Mouse (Mus musculus): ENCODE results near the gene Mlph. TPM values are rescaled to one million over a fixed set of nuclear protein-coding genes. Genes with fewer than 3 reads are reported as not detected.

Mlph gene
- polyA plus RNA-seq, 1 experiment, result 0.31 TPM

GRCm38 (mm10) chr1:90969881-90970390, 55.1 kb downstream of the Mlph start:
- no peak for DNase-seq (ENCODE audit: low read depth)
- no peak for TF ChIP-seq POLR2A (IDR thresholded peaks at IDR 0.05; ENCODE audit: borderline replicate concordance, extremely low read depth, insufficient read depth, insufficient read length, poor library complexity, severe bottlenecking)
- no peak for TF ChIP-seq CTCF (IDR thresholded peaks at IDR 0.05; ENCODE audit: borderline replicate concordance, extremely low read depth, insufficient read depth, insufficient read length)

DNA sequence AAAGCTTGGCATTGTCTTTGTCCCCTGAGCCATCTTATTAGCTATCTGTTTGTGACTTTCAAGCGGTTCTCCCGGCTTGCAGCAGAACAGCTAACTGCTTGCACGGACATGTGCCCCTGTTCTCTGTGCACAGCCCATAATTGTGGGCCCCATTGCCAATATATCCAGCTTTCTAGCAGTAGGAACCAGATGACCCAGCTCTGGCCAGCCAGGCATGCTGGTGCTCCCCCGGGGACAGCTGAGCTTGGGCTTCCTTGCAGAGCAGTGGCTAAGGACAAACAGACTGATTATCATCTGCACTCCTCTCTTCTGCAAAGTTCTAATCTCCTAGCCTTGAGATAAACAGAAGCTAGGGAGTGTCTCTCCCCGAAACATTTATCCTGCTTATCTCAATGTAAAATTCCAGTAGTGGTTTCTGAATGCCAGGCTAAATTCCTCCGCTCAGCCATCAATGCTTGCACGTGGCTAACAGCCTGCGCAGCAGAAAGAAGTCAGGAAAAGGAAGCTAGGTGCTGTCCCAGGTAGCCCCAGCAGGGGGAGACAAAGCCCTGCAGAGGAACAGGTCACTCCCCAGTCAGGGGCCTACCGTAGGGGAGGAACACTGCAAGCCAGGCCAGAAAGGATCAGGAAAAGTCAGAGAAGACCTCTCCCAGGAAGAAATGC, 58.2 kb downstream of the Mlph start:
- DNase-seq (ENCODE audit: low read depth), result peak; percentile 92
- peak; percentile 100 for TF ChIP-seq CTCF (IDR thresholded peaks at IDR 0.05; ENCODE audit: borderline replicate concordance, extremely low read depth, insufficient read depth, insufficient read length)
- TF ChIP-seq POLR2A (IDR thresholded peaks at IDR 0.05; ENCODE audit: borderline replicate concordance, extremely low read depth, insufficient read depth, insufficient read length, poor library complexity, severe bottlenecking), result no peak

DNA sequence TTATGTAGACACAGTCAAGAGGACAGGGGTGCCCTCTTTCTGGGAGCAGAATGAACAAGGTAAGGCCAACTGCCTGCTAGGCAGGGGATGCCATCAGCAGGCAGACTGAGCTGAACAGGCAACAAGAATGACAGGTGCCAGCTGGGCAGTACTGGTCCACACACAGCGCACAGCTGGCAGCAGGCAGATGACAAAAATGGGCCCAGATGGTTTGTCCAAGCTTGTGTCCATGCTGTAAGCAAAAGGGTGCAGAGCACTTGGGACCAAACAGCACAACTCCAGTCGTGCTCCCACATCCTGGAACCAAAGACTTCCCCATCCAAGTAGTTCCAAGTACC, 58.7 kb downstream of the Mlph start:
- no peak for DNase-seq (ENCODE audit: low read depth)
- TF ChIP-seq CTCF (IDR thresholded peaks at IDR 0.05; ENCODE audit: borderline replicate concordance, extremely low read depth, insufficient read depth, insufficient read length) (no peak), POLR2A (IDR thresholded peaks at IDR 0.05; ENCODE audit: borderline replicate concordance, extremely low read depth, insufficient read depth, insufficient read length, poor library complexity, severe bottlenecking) (no peak)

GRCm38 (mm10) chr1:90974906-90975649, 60.2 kb downstream of the Mlph start:
- DNase-seq (ENCODE audit: low read depth), result peak; percentile 85
- TF ChIP-seq POLR2A (IDR thresholded peaks at IDR 0.05; ENCODE audit: borderline replicate concordance, extremely low read depth, insufficient read depth, insufficient read length, poor library complexity, severe bottlenecking) (no peak), CTCF (IDR thresholded peaks at IDR 0.05; ENCODE audit: borderline replicate concordance, extremely low read depth, insufficient read depth, insufficient read length) (no peak)

- peak; percentile 67 for DNase-seq (ENCODE audit: low read depth)
- TF ChIP-seq POLR2A (IDR thresholded peaks at IDR 0.05; ENCODE audit: borderline replicate concordance, extremely low read depth, insufficient read depth, insufficient read length, poor library complexity, severe bottlenecking), result no peak
- no peak for TF ChIP-seq CTCF (IDR thresholded peaks at IDR 0.05; ENCODE audit: borderline replicate concordance, extremely low read depth, insufficient read depth, insufficient read length)
Measured at GRCm38 (mm10) chr1:90975960-90976359, 61.1 kb downstream of the Mlph start.

DNA sequence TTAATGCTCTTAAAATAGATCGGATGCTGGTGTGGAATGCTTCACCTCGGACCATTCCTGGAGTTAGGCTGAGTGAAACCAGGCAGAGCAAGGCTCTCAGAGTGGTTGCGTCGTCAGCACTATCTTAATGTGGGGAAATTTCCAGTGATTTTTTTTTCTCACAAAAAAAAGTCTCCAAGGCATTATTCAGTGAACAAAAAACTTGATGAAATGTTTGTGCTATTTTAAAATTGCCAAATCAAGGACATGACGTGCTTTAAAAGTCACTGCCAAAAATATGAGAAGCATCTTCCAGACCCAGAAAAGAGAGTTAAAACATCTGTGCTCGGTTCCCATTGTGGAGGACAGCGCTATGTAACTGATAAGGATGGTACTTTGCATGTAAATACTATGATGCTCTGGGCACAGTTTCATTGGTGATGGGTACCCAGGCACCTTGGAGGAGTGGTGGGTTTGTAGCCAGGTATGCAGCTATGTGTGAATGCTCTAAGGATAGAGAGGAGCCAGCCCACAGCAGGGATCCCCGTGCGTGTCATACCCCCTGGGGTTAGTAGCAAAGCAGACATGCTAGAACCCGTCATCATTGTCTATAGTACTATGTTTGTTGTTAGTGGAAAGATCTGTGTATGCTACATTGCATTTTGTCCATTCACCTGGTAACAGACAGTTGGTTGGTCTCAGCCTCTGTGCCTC, 65.9 kb downstream of the Mlph start:
- no peak for DNase-seq (ENCODE audit: low read depth)
- TF ChIP-seq POLR2A (IDR thresholded peaks at IDR 0.05; ENCODE audit: borderline replicate concordance, extremely low read depth, insufficient read depth, insufficient read length, poor library complexity, severe bottlenecking), result no peak
- TF ChIP-seq CTCF (IDR thresholded peaks at IDR 0.05; ENCODE audit: borderline replicate concordance, extremely low read depth, insufficient read depth, insufficient read length), result no peak

DNA sequence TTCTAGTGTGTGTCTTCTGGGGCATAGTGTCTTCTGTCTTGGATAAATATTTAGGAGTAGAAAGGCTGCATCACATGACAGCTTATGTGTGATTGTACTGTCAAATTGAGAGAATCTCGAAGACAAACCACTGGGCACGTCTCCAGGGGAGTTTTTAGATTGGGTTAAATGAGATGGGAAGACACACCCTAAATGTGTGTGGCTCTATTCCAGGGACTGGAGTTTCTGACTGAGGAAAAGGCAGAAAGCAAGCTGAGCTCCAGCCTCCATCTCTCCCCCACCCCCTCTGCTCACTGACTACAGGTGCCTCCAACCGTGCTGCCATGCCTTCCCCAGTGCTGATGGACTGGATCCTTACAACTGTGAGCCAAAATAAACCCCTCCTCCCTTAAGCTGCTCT, 66.5 kb downstream of the Mlph start:
- no peak for DNase-seq (ENCODE audit: low read depth)
- no peak for TF ChIP-seq POLR2A (IDR thresholded peaks at IDR 0.05; ENCODE audit: borderline replicate concordance, extremely low read depth, insufficient read depth, insufficient read length, poor library complexity, severe bottlenecking)
- TF ChIP-seq CTCF (IDR thresholded peaks at IDR 0.05; ENCODE audit: borderline replicate concordance, extremely low read depth, insufficient read depth, insufficient read length), result no peak

DNA sequence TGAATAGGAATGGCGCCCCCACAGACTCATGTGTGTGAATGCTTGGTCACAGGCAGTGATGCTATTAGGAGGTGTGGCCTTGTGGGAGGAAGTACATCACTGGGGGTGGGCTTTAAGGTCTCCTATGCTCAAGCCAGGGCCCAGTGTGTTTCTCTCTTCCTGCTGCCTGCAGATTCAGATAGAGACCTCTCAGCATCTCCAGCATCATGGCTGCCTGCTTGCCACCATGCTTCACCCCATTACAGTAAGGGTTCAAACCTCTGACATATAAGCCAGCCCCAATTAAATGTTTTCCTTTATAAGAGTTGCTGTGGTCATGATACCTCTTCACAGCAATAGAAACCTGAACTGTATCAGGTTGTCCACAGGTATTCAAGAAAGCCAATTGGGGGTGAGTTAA, 81.0 kb downstream of the Mlph start:
- TF ChIP-seq POLR2A (IDR thresholded peaks at IDR 0.05; ENCODE audit: borderline replicate concordance, extremely low read depth, insufficient read depth, insufficient read length, poor library complexity, severe bottlenecking), result no peak
- TF ChIP-seq CTCF (IDR thresholded peaks at IDR 0.05; ENCODE audit: borderline replicate concordance, extremely low read depth, insufficient read depth, insufficient read length), result no peak
- no peak for DNase-seq (ENCODE audit: low read depth)

- no peak for DNase-seq (ENCODE audit: low read depth)
- TF ChIP-seq POLR2A (IDR thresholded peaks at IDR 0.05; ENCODE audit: borderline replicate concordance, extremely low read depth, insufficient read depth, insufficient read length, poor library complexity, severe bottlenecking) (no peak), CTCF (IDR thresholded peaks at IDR 0.05; ENCODE audit: borderline replicate concordance, extremely low read depth, insufficient read depth, insufficient read length) (no peak)
Measured at GRCm38 (mm10) chr1:90997136-90997535, 82.3 kb downstream of the Mlph start.

GRCm38 (mm10) chr1:90997641-90998040, 82.8 kb downstream of the Mlph start:
- no peak for DNase-seq (ENCODE audit: low read depth)
- TF ChIP-seq CTCF (IDR thresholded peaks at IDR 0.05; ENCODE audit: borderline replicate concordance, extremely low read depth, insufficient read depth, insufficient read length) (no peak), POLR2A (IDR thresholded peaks at IDR 0.05; ENCODE audit: borderline replicate concordance, extremely low read depth, insufficient read depth, insufficient read length, poor library complexity, severe bottlenecking) (no peak)

- DNase-seq (ENCODE audit: low read depth), result peak; percentile 66
- no peak for TF ChIP-seq CTCF (IDR thresholded peaks at IDR 0.05; ENCODE audit: borderline replicate concordance, extremely low read depth, insufficient read depth, insufficient read length)
- TF ChIP-seq POLR2A (IDR thresholded peaks at IDR 0.05; ENCODE audit: borderline replicate concordance, extremely low read depth, insufficient read depth, insufficient read length, poor library complexity, severe bottlenecking), result peak; percentile 53
Measured at GRCm38 (mm10) chr1:90998268-90998890, 83.5 kb downstream of the Mlph start, which contains the start of gene Lrrfip1. TSS of gene Lrrfip1 (plus strand) at chr1:90998737.

Data from brain, embryonic 14.5 days (tissue).